Mouse (Mus musculus) forebrain, embryonic 14.5 days (tissue): ENCODE results near the gene Elmo1. TPM values are rescaled to one million over a fixed set of nuclear protein-coding genes. Genes with fewer than 3 reads are reported as not detected.

ENCODE experiments used
- ATAC-seq: fragments of 200-750 bp; cut with Nextera tagmentation; 2 replicates; pipeline ENCODE4 v1.8.0; 2017; ENCODE audit warnings: mild to moderate bottlenecking, moderate library complexity
- DNase-seq: peaks from one replicate; pipeline ENCODE4 v3.0.0-alpha.2; 2015; ENCODE audit warnings: low spot score
- H3K27ac ChIP-seq: fragments of 300-500 bp; sonication (generic); 2 replicates; pipeline ENCODE4 v1.5.1; 2014; ENCODE audit warnings: low read depth, mild to moderate bottlenecking, control low read depth, low read length, moderate library complexity
- H3K27me3 ChIP-seq: fragments of 300-500 bp; sonication (generic); replicated peaks from 2 replicates; pipeline ENCODE4 v1.6.1; 2014; ENCODE audit warnings: low read length, control low read depth, mixed read lengths; ENCODE audit not compliant: control insufficient read depth, insufficient read depth
- H3K36me3 ChIP-seq: fragments of 300-500 bp; sonication (generic); 2 replicates; pipeline ENCODE4 v1.6.1; 2014; ENCODE audit warnings: low read length, control low read depth; ENCODE audit not compliant: control insufficient read depth, insufficient read depth
- H3K4me1 ChIP-seq: fragments of 300-500 bp; sonication (generic); 2 replicates; pipeline ENCODE4 v1.6.1; 2014; ENCODE audit warnings: antibody characterized with exemption, low read length, control low read depth; ENCODE audit not compliant: control insufficient read depth, insufficient read depth
- H3K4me2 ChIP-seq: fragments of 300-500 bp; sonication (generic); 2 replicates; pipeline ENCODE4 v1.6.1; 2014; ENCODE audit warnings: mild to moderate bottlenecking, control low read depth, low read length
- H3K4me3 ChIP-seq: fragments of 300-500 bp; sonication (generic); 2 replicates; pipeline ENCODE4 v1.5.1; 2014; ENCODE audit warnings: low read depth, low read length, control low read depth
- H3K9ac ChIP-seq: fragments of 300-500 bp; sonication (generic); 2 replicates; pipeline ENCODE4 v1.6.1; 2014; ENCODE audit warnings: mild to moderate bottlenecking, low read length, control low read depth, moderate library complexity
- H3K9me3 ChIP-seq: fragments of 300-500 bp; sonication (generic); replicated peaks from 2 replicates; pipeline ENCODE4 v1.6.1; 2016; ENCODE audit warnings: low read length, control low read depth, mixed read lengths; ENCODE audit not compliant: control insufficient read depth
- WGBS: fragments of 180-500 bp; shearing (Covaris S2); extraction: QIAGEN DNeasy Blood & Tissue Kit; methylation state at CpG from one replicate; pipeline ENCODE4 v1.1.7; 2014; 5-methylcytosine and 5-hydroxymethylcytosine counted together
- polyA plus RNA-seq: library from polyadenylated mRNA; unstranded; fragments of >200 nt; fragmentation: Nextera tagmentation; extraction: Ambion mirVana; gene quantifications from 2 replicates; pipeline ENCODE4 v1.2.1, GENCODE M21; 2014

Gene Elmo1
- polyA plus RNA-seq, 1 experiment from 2014 or later, result 22.6 TPM

GRCm38 (mm10) chr13:20174655-20175280, 84.4 kb downstream of the Elmo1 start:
- no peaks in the 10 kb centered on the region for H3K9me3 ChIP-seq
- H3K27ac ChIP-seq, result no peak overlapping the region
- no peaks in the 10 kb centered on the region for H3K36me3 ChIP-seq
- ATAC-seq (no peak), DNase-seq (no peak)
- H3K4me1 ChIP-seq, result no peaks in the 10 kb centered on the region
- no peak overlapping the region for H3K9ac ChIP-seq
- no peaks in the 10 kb centered on the region for H3K27me3 ChIP-seq
- 60% methylated on average over 3 of the region's 3 CpGs for WGBS
- no peak overlapping the region for H3K4me2 ChIP-seq
- H3K4me3 ChIP-seq, result no peak overlapping the region

DNA sequence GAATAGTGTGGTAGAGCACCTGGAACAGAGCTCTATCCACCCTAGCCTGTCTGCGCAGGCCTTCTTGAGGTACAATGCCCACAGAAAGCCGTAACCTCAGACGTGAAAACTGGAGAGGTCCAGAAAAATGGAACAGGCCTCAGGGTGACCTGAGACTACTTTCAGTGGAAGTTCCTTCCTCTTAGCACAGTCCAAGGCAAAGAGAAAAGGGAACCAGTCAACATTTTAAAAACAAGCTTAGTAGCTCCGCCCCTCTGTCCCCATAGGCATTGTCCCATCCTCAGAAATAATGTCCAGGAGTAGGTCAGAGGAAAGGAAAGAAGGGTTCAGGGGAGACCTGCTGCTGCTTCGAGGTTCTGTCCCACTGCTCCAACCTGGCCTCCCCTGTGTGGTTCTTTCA, 90.3 kb downstream of the Elmo1 start:
- no peak for ATAC-seq
- 91% methylated on average over 5 of the region's 5 CpGs for WGBS
- no peak overlapping the region for H3K4me3 ChIP-seq
- DNase-seq, result no peak
- H3K27ac ChIP-seq, result no peak overlapping the region
- peaks cover 22% of the 10 kb centered on the region for H3K4me1 ChIP-seq
- no peak overlapping the region for H3K9ac ChIP-seq
- no peaks in the 10 kb centered on the region for H3K9me3 ChIP-seq
- H3K4me2 ChIP-seq, result no peak overlapping the region
- no peaks in the 10 kb centered on the region for H3K27me3 ChIP-seq
- H3K36me3 ChIP-seq, result no peaks in the 10 kb centered on the region

DNA sequence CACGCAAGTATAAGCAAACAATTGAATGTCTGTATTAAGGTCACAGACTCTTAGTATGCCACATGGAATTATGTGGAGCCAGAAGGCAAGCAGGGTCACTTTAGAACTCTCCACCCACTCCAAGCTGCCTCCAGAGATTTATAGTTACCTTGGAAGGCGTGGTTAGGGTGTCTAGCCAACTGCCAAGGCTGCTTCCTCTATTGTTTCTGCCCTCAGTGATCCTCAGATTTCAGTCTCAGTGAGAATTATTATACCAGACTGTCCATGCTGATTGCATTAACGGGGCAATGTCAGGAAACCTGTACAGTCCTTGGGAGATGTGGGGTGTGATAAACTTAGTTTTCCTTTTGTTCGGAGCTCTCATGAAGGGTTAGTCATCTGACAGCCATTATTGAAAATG, 90.9 kb downstream of the Elmo1 start:
- no peaks in the 10 kb centered on the region for H3K36me3 ChIP-seq
- H3K4me2 ChIP-seq, result no peak overlapping the region
- 82% methylated on average over 4 of the region's 4 CpGs for WGBS
- H3K4me3 ChIP-seq, result no peak overlapping the region
- peaks cover 22% of the 10 kb centered on the region for H3K4me1 ChIP-seq
- H3K9ac ChIP-seq, result no peak overlapping the region
- ATAC-seq (no peak), DNase-seq (no peak)
- no peaks in the 10 kb centered on the region for H3K27me3 ChIP-seq
- no peaks in the 10 kb centered on the region for H3K9me3 ChIP-seq
- H3K27ac ChIP-seq, result no peak overlapping the region

DNA sequence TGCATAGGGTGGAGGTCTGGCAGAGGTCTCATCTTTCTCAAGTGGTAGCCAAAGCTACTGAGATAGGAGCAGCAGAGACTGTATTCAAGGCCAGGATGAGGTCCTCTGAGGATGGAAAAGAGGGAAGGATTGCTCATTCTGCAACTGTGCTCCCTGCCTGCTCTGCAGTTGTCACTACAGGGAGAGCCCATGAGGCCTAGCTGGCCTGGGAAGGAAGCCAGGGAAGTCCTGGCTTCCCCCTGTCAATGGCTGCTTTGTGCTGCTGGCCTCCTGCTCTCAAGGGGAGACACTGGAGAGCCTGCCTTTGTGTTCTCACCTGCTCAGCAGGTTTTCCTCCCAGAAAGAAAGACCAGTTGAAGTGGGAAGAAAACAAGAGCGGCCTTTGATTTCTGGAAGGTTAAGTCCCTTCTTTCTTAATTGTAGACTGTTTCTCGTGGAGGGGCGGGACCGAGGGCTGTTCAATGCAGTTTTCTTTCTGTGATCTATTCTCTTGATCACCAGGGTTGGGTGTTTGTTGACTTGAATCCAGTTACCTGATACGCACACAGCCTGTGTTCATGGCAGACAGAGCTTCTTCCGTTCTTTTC, 91.9 kb downstream of the Elmo1 start:
- H3K4me3 ChIP-seq, result no peak overlapping the region
- H3K4me2 ChIP-seq, result no peak overlapping the region
- no peak overlapping the region for H3K9ac ChIP-seq
- DNase-seq (peak; percentile 62), ATAC-seq (peak; percentile 16; the same call in 1 of the 2 replicates)
- H3K36me3 ChIP-seq, result no peaks in the 10 kb centered on the region
- no peaks in the 10 kb centered on the region for H3K27me3 ChIP-seq
- 15% methylated on average over 6 of the region's 6 CpGs for WGBS
- peaks cover 22% of the 10 kb centered on the region for H3K4me1 ChIP-seq
- H3K9me3 ChIP-seq, result no peaks in the 10 kb centered on the region
- H3K27ac ChIP-seq, result no peak overlapping the region

GRCm38 (mm10) chr13:20183512-20184238, 93.3 kb downstream of the Elmo1 start:
- H3K36me3 ChIP-seq, result no peaks in the 10 kb centered on the region
- H3K9me3 ChIP-seq, result no peaks in the 10 kb centered on the region
- 2% methylated on average over 9 of the region's 9 CpGs for WGBS
- no peaks in the 10 kb centered on the region for H3K27me3 ChIP-seq
- ATAC-seq, result peak; percentile 83
- no peak overlapping the region for H3K9ac ChIP-seq
- no peak overlapping the region for H3K4me3 ChIP-seq
- peak; percentile 80 for DNase-seq
- peak overlapping the region; percentile 52; the same call in 1 of the 2 replicates for H3K27ac ChIP-seq
- peak overlapping the region; percentile 31 for H3K4me2 ChIP-seq
- H3K4me1 ChIP-seq, result peaks cover 22% of the 10 kb centered on the region

GRCm38 (mm10) chr13:20184239-20185033, 94.0 kb downstream of the Elmo1 start:
- Histone ChIP-seq H3K9ac (no peak overlapping the region), H3K9me3 (no peaks in the 10 kb centered on the region), H3K4me3 (no peak overlapping the region), H3K4me2 (no peak overlapping the region), H3K27me3 (no peaks in the 10 kb centered on the region), H3K4me1 (peaks cover 22% of the 10 kb centered on the region), H3K27ac (no peak overlapping the region), H3K36me3 (no peaks in the 10 kb centered on the region)
- DNase-seq (no peak), ATAC-seq (no peak)
- WGBS, result 65% methylated on average over 13 of the region's 13 CpGs

- no peak overlapping the region for H3K27ac ChIP-seq
- no peaks in the 10 kb centered on the region for H3K9me3 ChIP-seq
- no peak overlapping the region for H3K9ac ChIP-seq
- DNase-seq, result no peak
- H3K27me3 ChIP-seq, result no peaks in the 10 kb centered on the region
- no peak overlapping the region for H3K4me2 ChIP-seq
- H3K4me3 ChIP-seq, result no peak overlapping the region
- H3K36me3 ChIP-seq, result no peaks in the 10 kb centered on the region
- 94% methylated on average over 20 of the region's 20 CpGs for WGBS
- peaks cover 22% of the 10 kb centered on the region for H3K4me1 ChIP-seq
- no peak for ATAC-seq
Observed at GRCm38 (mm10) chr13:20185034-20185846, 94.8 kb downstream of the Elmo1 start.

DNA sequence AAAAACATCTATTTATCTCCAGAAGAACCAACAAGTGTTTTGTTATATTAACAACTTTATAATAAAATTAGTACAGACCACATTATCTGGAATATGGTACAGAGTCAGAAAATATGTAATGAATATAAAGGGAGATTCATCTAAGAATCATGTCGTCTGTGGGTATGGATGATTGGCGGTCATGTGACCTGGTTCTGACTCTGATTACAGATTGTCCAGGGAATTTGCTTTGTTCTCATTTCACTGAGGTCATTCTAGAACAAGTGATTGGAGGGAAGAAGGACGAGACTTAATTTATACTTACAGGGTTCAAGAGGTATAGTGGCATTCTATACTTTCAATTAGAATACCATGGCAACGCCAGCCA, 95.4 kb downstream of the Elmo1 start:
- H3K36me3 ChIP-seq, result no peaks in the 10 kb centered on the region
- H3K27me3 ChIP-seq, result no peaks in the 10 kb centered on the region
- H3K9ac ChIP-seq, result no peak overlapping the region
- 62% methylated on average over 4 of the region's 4 CpGs for WGBS
- no peak for DNase-seq
- no peaks in the 10 kb centered on the region for H3K9me3 ChIP-seq
- H3K27ac ChIP-seq, result no peak overlapping the region
- peaks cover 22% of the 10 kb centered on the region for H3K4me1 ChIP-seq
- H3K4me2 ChIP-seq, result no peak overlapping the region
- no peak for ATAC-seq
- H3K4me3 ChIP-seq, result no peak overlapping the region
